Mouse (Mus musculus) heart, embryonic 16.5 days (tissue): ENCODE results near the gene Zbtb1. TPM values are rescaled to one million over a fixed set of nuclear protein-coding genes. Genes with fewer than 3 reads are reported as not detected.

Experiments
- ATAC-seq: fragments of 200-750 bp; cut with Nextera tagmentation; replicated peaks from 2 replicates; pipeline ENCODE4 v1.8.0; 2017; ENCODE audit warnings: moderate number of reproducible peaks; ENCODE audit not compliant: insufficient read depth, low FRiP score; ENCODE audit errors: extremely low read depth
- H3K27ac ChIP-seq: fragments of 300-500 bp; sonication (generic); 2 replicates; pipeline ENCODE4 v1.5.1; 2014; ENCODE audit warnings: mild to moderate bottlenecking, low read length, control low read depth, moderate library complexity
- H3K27me3 ChIP-seq: fragments of 300-500 bp; sonication (generic); 2 replicates; pipeline ENCODE4 v1.6.1; 2014; ENCODE audit warnings: low read length, mixed read lengths; ENCODE audit not compliant: control insufficient read depth, insufficient read depth
- H3K36me3 ChIP-seq: fragments of 300-500 bp; sonication (generic); 2 replicates; pipeline ENCODE4 v1.6.1; 2014; ENCODE audit not compliant: control insufficient read depth, insufficient read depth
- H3K4me1 ChIP-seq: fragments of 300-500 bp; sonication (generic); 2 replicates; pipeline ENCODE4 v1.6.1; 2014; ENCODE audit warnings: low read length, mixed read lengths; ENCODE audit not compliant: control insufficient read depth, insufficient read depth
- H3K4me2 ChIP-seq: fragments of 300-500 bp; sonication (generic); 2 replicates; pipeline ENCODE4 v1.6.1; 2014; ENCODE audit warnings: low read depth, mild to moderate bottlenecking, control low read depth, low read length
- H3K4me3 ChIP-seq: fragments of 300-500 bp; sonication (generic); 2 replicates; pipeline ENCODE4 v1.5.1; 2014; ENCODE audit warnings: mild to moderate bottlenecking, control low read depth, low read length
- H3K9ac ChIP-seq: fragments of 300-500 bp; sonication (generic); 2 replicates; pipeline ENCODE4 v1.6.1; 2014; ENCODE audit warnings: low read length, control low read depth
- H3K9me3 ChIP-seq: fragments of 300-500 bp; sonication (generic); replicated peaks from 2 replicates; pipeline ENCODE4 v1.6.1; 2016; ENCODE audit warnings: low read length; ENCODE audit not compliant: control insufficient read depth
- WGBS: fragments of 180-500 bp; shearing (Covaris S2); extraction: QIAGEN DNeasy Blood & Tissue Kit; methylation state at CpG from one replicate; pipeline ENCODE4 v1.1.7; 2014; 5-methylcytosine and 5-hydroxymethylcytosine counted together
- polyA plus RNA-seq: library from polyadenylated mRNA; unstranded; fragments of >200 nt; fragmentation: Nextera tagmentation; extraction: Ambion mirVana; gene quantifications from 2 replicates; pipeline ENCODE4 v1.2.1, GENCODE M21; 2015

The Zbtb1 gene
- polyA plus RNA-seq, 1 experiment from 2014 or later: 7.5 TPM

- 14% methylated on average over 9 of the region's 9 CpGs for WGBS
- H3K9me3 ChIP-seq: no peaks in the 10 kb centered on the region
- H3K4me3 ChIP-seq: peak overlapping the region; percentile 91
- peak overlapping the region; percentile 98 for H3K9ac ChIP-seq
- H3K4me1 ChIP-seq: peaks cover 49% of the 10 kb centered on the region
- no peaks in the 10 kb centered on the region for H3K36me3 ChIP-seq
- peak overlapping the region; percentile 83 for H3K4me2 ChIP-seq
- peak overlapping the region; percentile 99 for H3K27ac ChIP-seq
- ATAC-seq: no peak
- H3K27me3 ChIP-seq: no peaks in the 10 kb centered on the region
These were observed 1.8 kb upstream of the Zbtb1 start for GRCm38 (mm10) chr12:76368201-76368789.

GRCm38 (mm10) chr12:76368790-76369205 lies 1.3 kb upstream of the Zbtb1 start:
- Histone ChIP-seq H3K27ac (peak overlapping the region; percentile 99), H3K9ac (peak overlapping the region; percentile 98), H3K27me3 (no peaks in the 10 kb centered on the region), H3K4me3 (peak overlapping the region; percentile 91), H3K4me2 (peak overlapping the region; percentile 83), H3K36me3 (no peaks in the 10 kb centered on the region), H3K4me1 (peaks cover 49% of the 10 kb centered on the region), H3K9me3 (no peaks in the 10 kb centered on the region)
- WGBS: under 1% methylated on average over 26 of the region's 26 CpGs
- peak; percentile 7 for ATAC-seq

GRCm38 (mm10) chr12:76369206-76369977 lies 674 bp upstream of the Zbtb1 start, which contains the start of gene Zbtb25:
Gene Zbtb25, minus strand, starts transcription at chr12:76369602.
- Histone ChIP-seq H3K4me1 (peaks cover 53% of the 10 kb centered on the region), H3K27ac (peak within 1 kb of the TSS; percentile 99), H3K4me2 (peak within 1 kb of the TSS; percentile 83)

GRCm38 (mm10) chr12:76370831-76371571 lies 935 bp downstream of the Zbtb1 start:
- peak overlapping the region; percentile 99 for H3K27ac ChIP-seq
- H3K4me2 ChIP-seq: peak overlapping the region; percentile 83
- no peaks in the 10 kb centered on the region for H3K9me3 ChIP-seq
- H3K9ac ChIP-seq: peak overlapping the region; percentile 98
- H3K36me3 ChIP-seq: no peaks in the 10 kb centered on the region
- 0% methylated on average over 53 of the region's 63 CpGs for WGBS
- H3K27me3 ChIP-seq: no peaks in the 10 kb centered on the region
- H3K4me3 ChIP-seq: peak overlapping the region; percentile 91
- ATAC-seq: peak; percentile 71
- H3K4me1 ChIP-seq: peaks cover 56% of the 10 kb centered on the region

More at GRCm38 (mm10) chr12:76369206-76369977, 674 bp upstream of the Zbtb1 start, which contains the start of gene Zbtb25:
- H3K9ac ChIP-seq: peak within 1 kb of the TSS; percentile 98
- WGBS: under 1% methylated on average over 61 of the region's 96 CpGs
- peak within 1 kb of the TSS; percentile 91 for H3K4me3 ChIP-seq
- no peaks in the 10 kb centered on the region for H3K27me3 ChIP-seq
- peak; percentile 64 for ATAC-seq
- H3K36me3 ChIP-seq: no peaks in the 10 kb centered on the region
- H3K9me3 ChIP-seq: no peaks in the 10 kb centered on the region

GRCm38 (mm10) chr12:76372046-76372445 lies 2.0 kb downstream of the Zbtb1 start:
- Histone ChIP-seq H3K27ac (peak overlapping the region; percentile 99), H3K27me3 (no peaks in the 10 kb centered on the region), H3K4me3 (peak overlapping the region; percentile 91), H3K9me3 (no peaks in the 10 kb centered on the region), H3K4me2 (peak overlapping the region; percentile 83), H3K9ac (peak overlapping the region; percentile 98), H3K36me3 (no peaks in the 10 kb centered on the region), H3K4me1 (peaks cover 51% of the 10 kb centered on the region)
- ATAC-seq: no peak
- WGBS: 30% methylated on average over 7 of the region's 7 CpGs

- H3K27me3 ChIP-seq: no peaks in the 10 kb centered on the region
- H3K27ac ChIP-seq: no peak overlapping the region
- H3K36me3 ChIP-seq: no peaks in the 10 kb centered on the region
- H3K4me1 ChIP-seq: peaks cover 41% of the 10 kb centered on the region
- WGBS: 80% methylated on average over 5 of the region's 7 CpGs
- H3K4me3 ChIP-seq: no peak overlapping the region
- H3K9ac ChIP-seq: no peak overlapping the region
- peak overlapping the region; percentile 83 for H3K4me2 ChIP-seq
- H3K9me3 ChIP-seq: no peaks in the 10 kb centered on the region
- ATAC-seq: no peak
These were observed 3.1 kb downstream of the Zbtb1 start for GRCm38 (mm10) chr12:76372881-76373818.

GRCm38 (mm10) chr12:76373991-76374390 lies 3.9 kb downstream of the Zbtb1 start:
- H3K27ac ChIP-seq: no peak overlapping the region
- no peaks in the 10 kb centered on the region for H3K27me3 ChIP-seq
- H3K9ac ChIP-seq: no peak overlapping the region
- no peak for ATAC-seq
- no peak overlapping the region for H3K4me2 ChIP-seq
- WGBS: 63% methylated on average over 6 of the region's 6 CpGs
- H3K9me3 ChIP-seq: no peaks in the 10 kb centered on the region
- no peak overlapping the region for H3K4me3 ChIP-seq
- peaks cover 39% of the 10 kb centered on the region for H3K4me1 ChIP-seq
- H3K36me3 ChIP-seq: no peaks in the 10 kb centered on the region

GRCm38 (mm10) chr12:76374911-76375310 lies 4.8 kb downstream of the Zbtb1 start:
- 70% methylated on average over 4 of the region's 4 CpGs for WGBS
- no peaks in the 10 kb centered on the region for H3K27me3 ChIP-seq
- ATAC-seq: no peak
- no peak overlapping the region for H3K4me2 ChIP-seq
- H3K27ac ChIP-seq: no peak overlapping the region
- H3K4me3 ChIP-seq: no peak overlapping the region
- no peak overlapping the region for H3K9ac ChIP-seq
- peaks cover 41% of the 10 kb centered on the region for H3K4me1 ChIP-seq
- H3K36me3 ChIP-seq: no peaks in the 10 kb centered on the region
- H3K9me3 ChIP-seq: no peaks in the 10 kb centered on the region
